Mouse (Mus musculus): ENCODE results near the gene Plau. TPM values are rescaled to one million over a fixed set of nuclear protein-coding genes. Genes with fewer than 3 reads are reported as not detected.

The Plau gene
- total RNA-seq, 2 experiments from 2014 or later: 33.9 to 59.2 TPM

DNA sequence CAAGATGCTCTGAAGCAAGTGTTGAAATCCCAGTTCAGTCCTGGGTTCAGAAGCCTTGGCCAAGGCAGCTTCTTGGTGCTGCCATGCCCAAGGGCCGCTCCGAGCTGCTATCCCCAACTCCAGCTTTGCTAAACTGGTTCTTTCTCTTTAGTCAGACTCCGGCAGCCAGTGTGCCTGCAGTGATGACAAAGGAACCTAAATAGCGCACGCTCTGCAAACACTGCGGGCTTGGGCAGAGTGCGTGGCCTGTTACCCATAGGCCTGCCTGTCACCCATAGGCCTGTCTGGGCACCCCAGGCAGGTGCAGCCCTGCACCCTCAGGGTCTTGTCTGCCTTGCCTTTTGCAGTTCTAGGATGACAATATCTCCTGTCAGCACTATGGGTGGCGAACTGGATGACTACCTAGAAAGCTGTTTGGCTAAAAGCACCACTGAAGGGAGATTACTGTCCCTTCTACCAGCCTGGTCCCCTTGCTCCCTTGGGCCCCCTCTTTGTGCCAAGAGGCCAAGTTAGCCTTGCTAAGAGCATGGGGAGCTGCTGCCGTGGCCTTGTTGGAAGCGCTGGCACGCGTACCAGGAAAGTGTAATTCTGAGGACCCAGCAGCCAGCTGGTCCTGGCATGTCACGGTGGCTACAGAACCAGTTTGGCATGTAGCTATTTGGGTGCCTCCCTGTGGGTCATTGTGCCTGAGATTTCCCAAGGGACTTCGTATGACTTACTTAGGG, 30.2 kb upstream of the Plau start:
- peak; percentile 58 to 64 for DNase-seq

DNA sequence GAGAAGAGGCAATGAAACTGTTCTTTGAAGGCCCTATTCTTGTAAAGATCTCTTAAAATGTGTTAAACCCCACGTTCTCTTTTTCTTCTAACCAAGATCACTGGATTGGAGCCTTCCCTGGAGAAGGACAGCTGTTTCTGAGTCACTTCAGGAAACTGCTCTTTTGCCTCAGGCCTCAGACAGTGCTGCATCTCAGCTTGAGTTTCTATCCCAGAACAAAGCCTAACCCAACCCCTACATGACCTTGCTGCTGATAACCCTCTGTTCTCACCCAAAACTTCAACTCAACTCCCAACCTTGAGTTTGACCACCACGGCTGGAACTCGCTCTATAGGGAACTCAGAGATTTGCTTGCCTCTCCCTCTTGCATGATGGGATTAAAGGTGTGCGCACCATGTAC, 27.1 kb upstream of the Plau start:
- DNase-seq: no peak

DNA sequence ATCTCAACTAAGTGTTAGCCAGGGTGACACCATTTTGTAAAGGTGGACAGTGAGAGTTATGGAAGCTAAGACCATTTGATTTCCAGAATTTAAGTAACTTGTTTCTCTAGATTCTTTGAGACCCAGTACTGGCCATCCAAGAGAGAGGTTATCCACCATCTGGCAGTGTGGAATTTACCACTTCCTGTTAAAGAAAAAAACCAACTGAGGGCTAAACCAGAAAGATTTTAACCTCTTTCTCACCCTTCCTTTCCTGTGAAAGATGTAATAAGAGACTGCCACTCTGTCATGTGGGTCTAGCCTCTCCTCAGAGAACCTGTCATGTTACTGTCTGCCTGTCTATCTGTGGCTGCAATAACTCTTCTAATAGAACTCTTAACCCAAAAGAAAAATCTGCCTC, 26.6 kb upstream of the Plau start:
- DNase-seq: no peak

DNA sequence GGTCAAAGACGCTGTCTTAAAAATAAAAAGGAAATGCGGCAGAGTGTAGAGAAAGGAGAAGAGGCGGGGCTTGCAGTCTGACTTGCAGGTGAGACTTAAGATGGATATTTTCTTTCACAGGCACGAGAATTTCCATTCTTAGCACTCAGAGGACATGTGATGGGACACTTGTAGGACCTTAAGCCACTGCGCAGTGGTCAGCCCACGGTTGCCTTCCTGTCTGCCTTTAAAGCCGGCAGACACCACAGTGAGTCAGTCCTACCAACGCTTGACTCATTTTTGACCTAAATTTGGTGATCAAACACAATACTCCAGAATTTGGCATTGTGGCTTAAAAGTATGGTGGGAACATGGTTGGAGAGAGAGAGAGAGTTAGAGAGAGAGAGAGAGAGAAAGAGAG, 25.2 kb upstream of the Plau start:
- peak in 1 of 2 experiments; percentile 39 for DNase-seq

DNA sequence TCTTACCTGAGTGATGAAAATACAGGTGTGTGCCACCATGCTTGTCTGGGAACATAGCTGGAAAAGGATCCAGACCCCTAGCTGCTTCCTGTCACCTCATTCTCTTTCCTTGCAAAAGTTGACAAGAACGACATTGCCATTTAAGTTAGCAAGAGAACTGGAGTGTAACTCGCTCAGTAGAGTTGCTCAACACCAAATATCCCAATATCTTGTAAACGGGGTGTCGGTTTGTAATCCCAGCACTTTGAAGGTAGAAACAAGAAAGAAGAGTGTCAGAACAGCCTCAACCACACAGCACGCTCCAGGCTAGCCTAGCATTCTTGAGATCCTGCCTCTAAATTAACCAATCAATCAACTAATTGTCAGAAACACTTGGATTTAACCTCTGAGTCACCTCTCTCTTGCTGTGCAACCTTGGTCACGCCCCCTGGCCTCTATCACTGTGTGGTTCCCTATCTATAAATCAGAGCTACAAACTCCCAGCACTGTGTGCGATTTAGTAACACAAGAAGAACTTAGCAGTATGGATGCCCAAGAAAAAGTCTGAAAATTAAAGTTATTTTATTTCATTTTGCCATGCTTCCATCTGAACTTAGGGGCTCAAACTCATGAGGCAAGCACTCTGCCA, 24.6 kb upstream of the Plau start:
- peak; percentile 55 to 74 for DNase-seq

DNA sequence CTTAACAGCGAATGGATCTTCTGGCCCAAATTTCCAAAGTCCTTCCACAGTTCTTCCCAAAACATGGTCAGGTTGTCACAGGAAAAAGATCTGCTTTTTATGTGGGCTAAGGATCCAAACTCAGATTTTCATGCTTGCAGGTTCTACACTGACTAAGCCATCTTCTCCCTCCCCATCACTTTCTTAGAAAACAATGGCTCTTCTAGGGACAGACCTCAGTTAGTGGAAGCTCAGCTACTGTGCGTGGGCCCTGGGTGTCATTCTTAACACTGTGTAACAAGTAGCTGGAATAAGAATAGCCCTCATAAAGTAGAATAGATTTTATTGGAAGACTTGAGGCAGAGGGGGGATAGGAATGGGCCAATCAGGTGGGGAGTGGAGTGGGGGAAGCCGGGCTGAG, 21.0 kb upstream of the Plau start:
- no peak for DNase-seq

DNA sequence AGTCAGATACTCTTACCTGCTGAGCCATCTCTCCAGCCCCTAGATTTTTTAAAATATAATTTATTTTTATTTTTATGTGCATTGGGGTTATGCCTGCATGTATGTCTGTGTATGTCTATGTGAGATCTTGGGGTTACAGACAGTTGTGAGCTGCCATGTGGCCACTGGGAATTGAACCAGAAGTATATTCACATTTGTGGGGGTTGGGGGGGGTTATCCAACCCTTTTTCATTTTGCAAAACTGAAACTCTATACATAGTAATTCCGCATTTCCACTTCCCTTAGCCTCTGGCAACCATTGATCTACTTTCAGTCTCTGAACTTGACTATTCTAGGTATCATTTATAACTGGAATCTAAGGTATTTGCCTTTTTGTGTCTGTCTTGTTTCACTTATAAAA, 11.9 kb upstream of the Plau start:
- no peak for DNase-seq

DNA sequence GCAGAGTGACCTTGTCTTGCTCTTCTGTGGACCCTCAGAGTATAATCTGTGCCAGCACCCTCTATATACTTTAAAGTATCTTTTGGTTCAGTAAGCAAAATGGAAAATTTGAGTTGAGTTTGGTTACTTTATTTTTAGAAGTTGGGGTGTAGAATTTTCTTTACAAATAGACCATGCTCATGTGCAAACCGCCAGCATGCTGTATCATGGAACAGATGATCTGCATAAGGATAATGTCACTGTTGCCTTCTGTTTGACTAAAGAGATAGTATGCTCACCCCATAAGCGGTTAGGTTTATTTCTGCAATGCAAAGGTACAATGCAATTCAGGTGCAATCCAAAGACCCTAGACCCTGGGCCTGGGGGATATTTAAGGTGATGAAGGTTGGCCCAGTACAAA, 10.9 kb upstream of the Plau start:
- no peak for DNase-seq

DNA sequence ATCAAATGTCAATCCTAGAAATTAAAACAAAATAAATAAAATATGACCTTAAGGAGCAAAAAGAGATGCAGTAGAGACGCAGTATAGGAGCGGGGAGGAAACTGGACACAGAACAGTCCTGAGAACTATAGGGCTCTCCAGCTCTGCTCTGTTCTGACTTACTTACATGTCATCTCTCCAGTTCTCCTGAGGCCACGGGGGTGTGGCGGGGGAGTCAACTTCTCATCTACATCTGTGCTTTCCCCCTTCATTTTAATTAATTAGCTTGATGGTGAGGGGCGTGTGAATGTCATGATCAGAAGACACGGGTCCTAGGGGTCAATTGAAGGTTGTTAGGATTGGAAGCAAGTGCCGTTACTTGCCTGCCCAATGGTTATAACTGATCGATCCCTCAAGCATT, 9.4 kb upstream of the Plau start:
- no peak for DNase-seq

DNA sequence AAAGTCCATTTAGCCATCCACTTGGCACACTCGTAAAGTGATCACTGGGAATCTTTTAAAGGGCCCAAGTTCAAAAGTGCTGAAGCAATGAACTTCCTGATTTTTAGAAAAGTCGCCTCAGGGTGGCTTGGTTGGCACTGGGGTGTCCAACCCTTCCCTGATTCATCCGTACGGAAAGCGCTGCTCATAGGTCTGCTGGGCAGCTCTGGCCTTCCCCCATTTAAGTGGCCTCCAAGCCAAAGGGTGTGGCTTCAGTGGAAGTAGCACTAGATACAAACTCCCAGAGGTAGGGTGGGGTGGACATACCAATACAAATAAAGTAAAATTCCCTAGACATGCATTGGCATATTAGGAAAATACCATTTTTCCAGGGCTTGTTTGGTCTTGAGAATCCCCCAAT, 9.0 kb upstream of the Plau start:
- no peak for DNase-seq

DNA sequence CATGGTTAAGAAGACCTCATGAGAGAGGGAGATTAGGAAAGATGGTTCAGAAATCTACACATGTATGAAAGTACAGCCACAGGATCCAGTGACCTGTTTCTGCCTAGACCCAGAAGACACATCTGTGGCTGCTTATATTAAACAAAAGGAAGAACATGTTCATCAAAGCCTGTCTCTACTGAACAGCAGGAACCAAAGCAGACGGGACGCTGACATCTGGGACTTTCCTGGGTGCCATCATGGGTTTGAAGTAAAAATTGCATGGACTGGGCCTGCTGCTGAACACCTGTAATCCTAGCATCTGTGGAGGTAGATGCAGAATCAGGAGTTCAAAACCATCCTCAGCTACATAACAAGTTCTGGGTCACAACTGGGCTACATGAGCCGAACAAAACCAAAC, 7.9 kb upstream of the Plau start:
- no peak for DNase-seq

DNA sequence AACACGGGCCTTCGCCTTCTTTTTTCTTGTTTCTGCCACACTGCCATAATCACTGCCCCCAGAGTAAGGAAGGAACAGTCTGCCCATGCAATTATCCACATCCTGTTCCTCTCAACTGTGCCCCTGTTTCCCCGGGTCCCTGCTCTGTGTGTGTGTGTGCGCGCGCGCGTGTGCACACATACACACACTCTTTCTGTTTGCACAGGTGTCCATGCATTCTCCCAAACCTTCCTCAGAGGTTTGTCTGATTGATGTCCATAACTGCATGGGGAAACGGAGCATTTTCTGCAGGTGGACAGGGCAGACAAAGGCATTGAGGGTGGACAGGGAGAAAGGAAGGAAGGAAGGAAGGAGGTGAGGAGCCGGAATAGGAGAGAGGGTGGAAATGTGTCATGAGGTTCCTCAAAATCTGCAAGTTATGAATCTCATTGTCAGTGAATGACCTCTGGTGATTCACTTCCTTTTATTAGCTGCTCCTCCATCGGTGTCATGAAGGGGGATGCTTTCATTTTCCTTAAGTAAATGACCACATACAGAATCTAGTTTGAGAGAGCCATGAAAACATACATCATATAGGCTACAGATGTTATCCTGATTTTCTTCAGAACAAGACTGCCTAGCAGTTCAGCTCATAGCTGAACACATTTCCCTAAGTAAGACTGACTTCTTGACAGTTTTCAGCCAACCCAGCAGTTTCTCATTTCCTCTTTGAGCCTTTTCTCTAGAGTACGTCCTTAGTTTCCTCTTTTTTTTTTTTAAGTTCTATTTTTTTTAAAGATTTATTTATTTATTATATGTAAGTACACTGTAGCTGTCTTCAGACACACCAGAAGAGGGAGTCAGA, 6.7 kb upstream of the Plau start:
- DNase-seq: no peak

DNA sequence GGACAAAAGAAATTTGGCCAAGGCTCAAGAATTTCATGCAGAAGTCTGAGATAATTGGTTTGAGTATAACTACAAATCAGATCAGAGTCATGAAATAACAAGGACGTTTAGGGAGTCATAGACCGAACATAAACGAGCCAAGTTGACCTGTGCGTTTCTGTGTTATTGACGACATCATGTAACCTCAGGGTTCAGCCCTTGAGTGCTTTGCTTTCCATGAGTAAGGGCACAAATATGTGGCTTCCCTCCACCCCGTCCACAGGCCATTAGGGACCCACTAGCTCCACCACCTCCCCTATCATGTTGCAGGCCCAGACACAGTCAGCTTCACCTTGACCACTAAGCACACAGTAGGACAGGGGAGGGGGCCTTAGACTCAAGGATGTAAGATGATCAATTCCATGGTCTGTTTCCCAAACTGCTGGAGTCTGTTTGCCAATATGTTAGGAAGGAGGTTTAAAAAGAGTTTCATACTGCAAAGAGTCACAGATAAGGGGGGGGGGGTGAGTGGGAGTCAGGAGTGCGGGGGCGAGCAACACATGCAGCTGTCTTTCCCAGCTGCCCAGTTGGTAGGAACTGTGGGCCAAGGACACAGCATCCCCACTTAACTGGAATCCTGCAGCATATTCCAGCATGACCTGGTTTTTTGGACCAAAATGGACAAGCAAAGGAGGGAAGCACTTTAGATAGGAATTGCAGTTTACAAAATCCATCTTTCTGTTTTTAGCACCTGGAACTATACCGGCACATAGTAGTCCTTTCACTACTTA, 5.1 kb upstream of the Plau start:
- peak in 1 of 2 experiments; percentile 35 for DNase-seq

DNA sequence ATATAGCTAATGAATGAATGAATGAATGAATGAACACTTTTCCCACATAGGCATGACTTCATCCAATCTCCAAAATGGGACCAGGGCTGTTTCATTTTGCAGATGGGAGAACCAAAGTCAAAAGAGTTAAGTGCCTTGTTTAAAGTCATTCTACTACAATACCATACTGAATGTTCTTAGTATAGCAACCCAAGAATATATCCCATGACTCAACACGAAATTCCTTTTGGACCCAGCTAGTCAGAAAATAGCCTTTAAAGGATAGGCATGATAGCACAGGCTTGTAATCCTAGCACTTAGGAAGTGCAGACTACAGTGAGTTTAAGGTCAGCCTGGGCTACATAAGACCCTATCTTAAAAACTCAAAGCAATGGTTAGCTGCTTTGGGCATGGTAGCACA, 4.5 kb upstream of the Plau start:
- DNase-seq: no peak

DNA sequence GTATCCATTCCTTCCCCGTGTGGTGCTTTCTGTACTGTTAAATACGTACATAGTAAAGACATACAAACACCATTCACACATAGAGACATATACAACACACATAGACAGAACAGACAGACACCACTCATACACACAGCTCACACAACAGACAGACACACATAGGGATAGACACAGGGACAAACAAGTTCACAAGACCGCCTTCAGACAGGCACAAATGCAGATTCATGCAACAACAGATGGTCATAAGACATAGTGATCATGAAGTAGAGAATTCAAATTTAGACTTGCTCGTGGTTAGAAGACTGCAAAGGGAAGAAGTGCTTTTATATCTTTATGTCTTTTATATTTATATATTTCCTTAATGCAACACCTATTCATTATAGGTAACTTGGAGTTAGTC, 2.9 kb upstream of the Plau start:
- DNase-seq: no peak

DNA sequence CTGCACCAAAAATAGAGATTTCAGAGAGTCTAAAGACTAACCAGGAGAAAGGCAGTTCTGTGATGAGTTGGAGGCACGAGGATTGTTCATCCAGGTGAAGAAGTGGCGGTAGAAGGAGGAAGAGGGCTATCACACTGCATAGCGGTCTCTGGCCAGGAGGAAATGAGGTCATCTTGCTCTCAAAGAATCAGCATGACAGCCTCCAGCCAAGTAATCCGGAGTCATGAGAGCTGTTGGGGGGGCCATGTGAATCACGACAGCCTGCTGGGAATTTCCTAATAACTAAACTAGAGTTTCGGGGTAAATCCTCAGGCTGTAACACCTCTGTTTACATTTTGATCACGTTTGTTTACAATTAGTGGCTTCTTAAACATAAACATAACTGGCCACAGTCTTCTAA, 2.3 kb upstream of the Plau start:
- peak in 1 of 2 experiments; percentile 32 for DNase-seq

DNA sequence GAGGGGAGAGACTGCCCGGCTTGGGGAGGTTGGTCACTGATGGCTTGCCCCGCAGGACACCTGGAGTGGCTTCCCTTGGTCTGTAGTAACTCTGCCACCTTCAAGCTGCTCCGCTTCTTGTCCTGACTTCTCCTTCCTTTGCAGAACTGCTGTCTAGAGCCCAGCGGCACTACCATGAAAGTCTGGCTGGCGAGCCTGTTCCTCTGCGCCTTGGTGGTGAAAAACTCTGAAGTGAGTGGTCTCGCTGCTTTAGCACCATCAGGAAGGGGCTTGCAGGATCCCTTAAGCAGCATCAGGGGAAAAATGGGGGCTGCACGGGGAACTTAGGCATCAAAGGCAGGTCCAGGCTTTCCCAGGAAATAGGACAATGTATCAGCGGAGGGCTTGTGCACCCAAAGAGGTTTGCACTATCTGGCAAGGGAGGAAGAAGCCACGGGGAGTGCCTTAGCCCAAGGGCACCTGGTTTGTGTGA, 481 bp downstream of the Plau start:
- DNase-seq: peak in 1 of 2 experiments; percentile 25

DNA sequence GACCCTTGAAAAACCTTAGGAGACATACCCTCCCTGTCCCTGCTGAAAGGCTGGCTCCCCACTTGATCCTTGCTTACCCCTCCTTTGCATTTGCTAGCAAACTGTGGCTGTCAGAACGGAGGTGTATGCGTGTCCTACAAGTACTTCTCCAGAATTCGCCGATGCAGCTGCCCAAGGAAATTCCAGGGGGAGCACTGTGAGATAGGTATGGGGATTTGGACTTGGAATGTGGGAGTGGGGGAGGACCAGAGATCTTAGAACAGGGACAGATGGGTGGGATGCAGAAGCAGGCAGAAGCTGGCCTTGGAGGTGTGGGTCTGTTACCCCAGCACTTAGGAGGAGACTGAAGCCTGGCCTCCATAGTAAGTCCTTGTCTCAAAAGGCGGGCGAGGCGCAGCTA, 1.2 kb downstream of the Plau start:
- DNase-seq: no peak

DNA sequence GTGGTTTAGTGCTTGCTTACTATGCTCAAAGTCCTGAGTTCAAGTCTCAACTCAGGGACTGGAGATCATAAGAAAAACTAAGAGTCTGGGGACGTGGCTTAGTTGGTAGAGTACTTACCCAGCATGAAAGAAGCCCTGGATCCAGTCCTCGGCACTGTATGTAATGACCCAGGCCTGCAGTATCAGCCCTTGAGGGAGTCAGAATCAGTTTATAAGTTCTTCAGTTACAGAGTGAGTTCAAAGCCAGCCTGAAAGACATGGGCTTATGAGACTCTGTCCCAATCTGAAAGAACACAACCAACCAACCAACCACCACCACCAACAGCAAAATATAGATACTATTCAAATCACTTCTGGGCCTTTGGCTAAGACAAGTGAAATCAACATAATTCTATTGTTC, 5.1 kb downstream of the Plau start:
- no peak for DNase-seq

DNA sequence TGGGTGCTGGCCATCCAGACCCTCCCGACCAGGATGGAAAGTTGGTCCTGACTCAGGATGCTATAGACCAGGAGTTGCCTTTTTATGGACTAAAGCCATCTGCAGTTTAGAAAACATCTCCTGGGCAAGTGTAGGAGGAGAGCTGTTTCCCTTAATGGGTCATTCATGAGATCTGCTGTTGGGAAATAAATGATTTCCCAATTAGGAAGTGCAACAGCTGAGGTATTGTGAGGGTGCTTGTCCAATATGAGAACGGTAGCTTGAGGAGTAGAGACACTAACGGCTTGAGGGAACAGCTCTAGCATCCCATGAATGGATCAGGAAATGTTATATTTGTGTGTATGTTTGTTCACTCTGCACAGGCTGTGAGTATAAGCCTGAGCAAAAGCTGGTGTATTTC, 6.2 kb downstream of the Plau start:
- DNase-seq: no peak

DNA sequence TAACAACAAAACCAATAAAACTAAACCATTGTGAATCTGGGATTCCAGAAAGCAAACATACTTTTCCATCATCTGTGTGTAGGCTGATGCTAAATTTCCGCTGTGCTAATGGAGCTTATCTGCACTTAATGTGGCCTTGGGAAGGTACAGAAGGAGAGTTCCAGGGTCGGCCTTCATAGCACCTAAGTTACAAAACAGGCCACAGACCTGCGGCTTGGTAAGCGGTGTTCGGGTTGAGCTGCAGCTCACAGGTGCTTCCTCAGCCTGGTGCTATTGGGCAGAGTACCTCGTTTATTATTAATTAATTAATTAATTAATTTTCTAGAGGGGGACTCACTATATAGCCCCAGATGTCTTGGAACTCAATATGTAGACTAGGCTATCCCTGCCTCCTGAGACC, 7.7 kb downstream of the Plau start:
- no peak for DNase-seq
